Mouse (Mus musculus): Measurements from ENCODE around the gene Furin. TPM values are rescaled to one million over a fixed set of nuclear protein-coding genes. Genes with fewer than 3 reads are reported as not detected.

The Furin gene
- total and polyA plus RNA-seq, 2 experiments, result 26.5 to 152 TPM

DNA sequence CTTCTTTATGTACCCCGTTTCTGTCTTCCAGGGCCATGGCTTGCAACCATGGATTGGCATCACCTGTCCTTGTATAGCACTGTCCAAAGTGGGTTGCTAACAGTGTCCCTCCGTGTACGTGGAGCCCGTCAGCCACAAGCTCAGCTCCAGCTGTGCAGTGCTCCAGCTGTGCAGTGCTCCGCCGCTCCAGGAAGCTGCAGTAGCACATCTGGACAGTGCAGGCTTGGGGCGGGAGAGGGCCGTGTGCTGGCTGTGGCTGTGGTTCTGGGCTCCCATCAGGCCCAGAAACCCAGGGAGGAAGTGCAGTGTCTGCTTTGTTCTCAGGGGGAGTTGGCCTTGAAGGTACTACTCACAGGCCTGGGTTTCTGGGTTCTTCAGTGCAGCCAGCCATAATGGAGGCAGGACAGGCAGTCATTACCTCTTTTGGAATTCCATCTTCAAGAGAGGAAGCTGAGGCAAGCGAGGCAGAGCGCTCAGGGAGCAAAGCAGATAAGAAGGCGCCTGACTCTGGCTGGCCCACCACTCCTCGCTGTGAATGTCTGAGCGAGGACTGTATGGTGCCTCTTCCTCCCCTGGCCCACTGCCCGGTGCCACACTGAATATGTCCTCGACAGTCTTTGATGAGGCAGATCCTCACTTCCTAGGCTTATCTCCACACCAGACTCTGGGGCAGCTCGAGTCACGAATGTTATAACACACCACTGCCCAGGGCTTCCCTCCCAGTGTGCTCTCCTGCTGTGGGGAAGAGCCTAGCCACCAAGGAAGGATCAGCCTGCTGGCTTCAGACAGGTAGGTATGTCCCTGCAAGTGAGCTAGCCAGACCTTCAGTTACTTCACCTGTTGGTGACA lies 39.4 kb upstream of the Furin start:
- DNase-seq (ENCODE audit: extremely low read depth, low read depth, low spot score), result no peak
- H3K9ac ChIP-seq (ENCODE audit: low read depth, low read length), result no peak overlapping the region

DNA sequence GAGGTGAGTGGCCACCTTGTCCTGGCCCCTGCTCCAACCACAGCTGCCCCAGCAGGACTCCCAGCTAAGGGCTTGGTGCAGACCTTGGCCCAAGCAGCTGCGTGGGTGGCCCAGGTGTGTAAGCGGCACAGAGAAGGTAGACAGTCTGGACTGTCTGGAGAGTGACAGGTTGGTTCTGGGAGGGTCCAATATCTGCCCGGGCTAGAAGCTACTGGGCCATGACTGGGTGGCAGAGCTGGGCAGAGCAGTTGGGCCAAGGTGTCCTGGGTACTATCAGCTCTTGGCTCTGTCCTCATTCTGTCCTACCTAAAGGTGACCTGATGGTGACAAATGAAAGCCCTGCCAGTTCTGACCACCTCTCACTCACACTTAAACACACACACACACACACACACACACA lies 37.9 kb upstream of the Furin start:
- H3K36me3 ChIP-seq (ENCODE audit: control insufficient read depth, insufficient read depth, low read length), result no peaks in the 10 kb centered on the region
- 91% methylated on average over 3 of the region's 3 CpGs for WGBS
- no peak for DNase-seq (ENCODE audit: extremely low read depth, low read depth, low spot score)
- H3K4me3 ChIP-seq (ENCODE audit: insufficient read depth, low read depth, low read length), result no peak overlapping the region
- peaks cover 18% of the 10 kb centered on the region for H3K4me1 ChIP-seq (ENCODE audit: control insufficient read depth, insufficient read depth, low read length)
- no peak overlapping the region for H3K9ac ChIP-seq (ENCODE audit: low read depth, low read length)
- no peaks in the 10 kb centered on the region for H3K79me2 ChIP-seq (ENCODE audit: control insufficient read depth, insufficient read depth, low read length)
- no peaks in the 10 kb centered on the region for H3K27me3 ChIP-seq (ENCODE audit: control insufficient read depth, insufficient read depth, low read length)
- no peak overlapping the region for H3K27ac ChIP-seq (replicated peaks; ENCODE audit: insufficient read depth, low read depth, low read length)
- no peak for TF ChIP-seq CTCF (IDR thresholded peaks at IDR 0.05; ENCODE audit: low read depth, low read length)
- TF ChIP-seq POLR2A (IDR thresholded peaks at IDR 0.05; ENCODE audit: extremely low read depth, insufficient read depth, low read length), result no peak

More for the DNA sequence above, 39.4 kb upstream of the Furin start:
- Histone ChIP-seq H3K79me2 (ENCODE audit: control insufficient read depth, insufficient read depth, low read length) (no peaks in the 10 kb centered on the region), H3K4me3 (ENCODE audit: insufficient read depth, low read depth, low read length) (no peak overlapping the region), H3K27ac (replicated peaks; ENCODE audit: insufficient read depth, low read depth, low read length) (no peak overlapping the region), H3K27me3 (ENCODE audit: control insufficient read depth, insufficient read depth, low read length) (no peaks in the 10 kb centered on the region), H3K36me3 (ENCODE audit: control insufficient read depth, insufficient read depth, low read length) (no peaks in the 10 kb centered on the region), H3K4me1 (ENCODE audit: control insufficient read depth, insufficient read depth, low read length) (peaks cover 16% of the 10 kb centered on the region)
- whole genome bisulfite sequencing, result 72% methylated on average over 17 of the region's 17 CpGs
- TF ChIP-seq POLR2A (IDR thresholded peaks at IDR 0.05; ENCODE audit: extremely low read depth, insufficient read depth, low read length) (no peak), CTCF (IDR thresholded peaks at IDR 0.05; ENCODE audit: low read depth, low read length) (no peak)

DNA sequence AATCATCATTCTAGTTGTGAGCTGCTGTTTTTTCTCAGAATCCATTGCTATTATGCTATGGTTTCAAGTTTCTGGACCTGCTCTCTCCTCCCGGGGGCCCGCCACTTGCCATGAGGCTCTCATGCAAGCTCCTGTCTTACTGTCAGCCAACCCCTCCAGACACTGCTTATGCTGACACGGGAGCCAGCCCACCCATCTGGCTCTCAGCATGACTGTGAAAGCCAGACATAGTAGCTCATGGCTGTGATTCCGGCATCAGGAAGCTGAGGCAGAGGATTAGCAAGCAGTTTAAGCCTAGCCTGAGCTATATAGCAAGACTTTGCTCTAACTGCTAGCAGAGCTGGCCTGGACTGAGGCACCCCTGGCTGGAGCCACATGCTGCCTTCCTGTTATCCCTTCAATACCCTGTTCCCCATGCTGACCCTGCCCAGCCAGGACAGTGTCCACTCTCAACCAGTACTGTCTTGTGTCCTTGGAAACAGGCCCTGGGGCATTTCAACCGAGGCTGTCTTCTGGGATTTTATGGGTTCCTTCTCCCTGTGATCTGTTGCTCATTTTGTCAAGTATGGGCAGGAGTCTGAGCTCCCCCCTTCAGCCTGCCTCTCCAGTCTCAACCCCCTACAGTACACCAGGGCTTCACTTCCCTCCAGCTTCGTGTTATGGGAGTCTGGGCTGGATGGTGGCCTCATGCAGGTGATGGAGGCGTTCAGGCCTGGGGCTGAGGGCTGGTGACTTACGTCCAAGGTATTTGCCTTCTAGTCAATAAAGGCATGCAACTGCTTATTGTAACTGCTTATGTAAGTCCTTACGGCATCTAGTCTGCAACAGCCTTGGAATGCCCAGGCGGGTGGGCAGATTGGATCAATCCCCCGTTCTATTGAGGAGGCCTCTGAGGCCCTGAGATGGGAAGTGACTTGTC lies 37.0 kb upstream of the Furin start:
- no peak for TF ChIP-seq CTCF (IDR thresholded peaks at IDR 0.05; ENCODE audit: low read depth, low read length)
- TF ChIP-seq POLR2A (IDR thresholded peaks at IDR 0.05; ENCODE audit: extremely low read depth, insufficient read depth, low read length), result no peak
- Histone ChIP-seq H3K4me1 (ENCODE audit: control insufficient read depth, insufficient read depth, low read length) (peaks cover 18% of the 10 kb centered on the region), H3K79me2 (ENCODE audit: control insufficient read depth, insufficient read depth, low read length) (no peaks in the 10 kb centered on the region), H3K9ac (ENCODE audit: low read depth, low read length) (no peak overlapping the region), H3K27me3 (ENCODE audit: control insufficient read depth, insufficient read depth, low read length) (no peaks in the 10 kb centered on the region), H3K27ac (replicated peaks; ENCODE audit: insufficient read depth, low read depth, low read length) (no peak overlapping the region), H3K36me3 (ENCODE audit: control insufficient read depth, insufficient read depth, low read length) (no peaks in the 10 kb centered on the region), H3K4me3 (ENCODE audit: insufficient read depth, low read depth, low read length) (no peak overlapping the region)
- no peak for DNase-seq (ENCODE audit: extremely low read depth, low read depth, low spot score)
- WGBS, result 94% methylated on average over 11 of the region's 11 CpGs

DNA sequence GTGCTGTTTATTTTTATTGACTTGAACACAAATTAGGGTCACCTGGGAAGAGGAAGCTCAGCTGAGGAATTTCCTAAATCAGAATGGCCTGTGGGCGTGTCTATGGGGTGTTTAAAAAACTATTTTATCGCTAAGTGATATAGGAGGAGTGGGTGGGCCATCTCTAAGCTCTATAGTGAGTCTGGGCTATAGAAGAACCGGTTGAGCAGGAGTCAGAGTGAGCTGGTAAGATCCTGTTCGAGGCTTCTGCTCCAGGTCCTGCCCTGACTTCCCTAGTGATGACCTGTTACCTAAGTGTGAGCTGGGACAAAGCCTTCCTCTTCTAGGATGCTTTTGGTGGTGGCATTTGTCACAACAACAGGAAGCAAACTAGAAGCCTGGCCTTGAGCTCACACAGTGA lies 35.4 kb upstream of the Furin start:
- no peaks in the 10 kb centered on the region for H3K79me2 ChIP-seq (ENCODE audit: control insufficient read depth, insufficient read depth, low read length)
- no peaks in the 10 kb centered on the region for H3K36me3 ChIP-seq (ENCODE audit: control insufficient read depth, insufficient read depth, low read length)
- H3K4me1 ChIP-seq (ENCODE audit: control insufficient read depth, insufficient read depth, low read length), result peaks cover 13% of the 10 kb centered on the region; the same call in 1 of the 2 replicates
- H3K4me3 ChIP-seq (ENCODE audit: insufficient read depth, low read depth, low read length), result no peak overlapping the region
- H3K9ac ChIP-seq (ENCODE audit: low read depth, low read length), result no peak overlapping the region
- WGBS, result 78% methylated on average over 4 of the region's 4 CpGs
- H3K27ac ChIP-seq (replicated peaks; ENCODE audit: insufficient read depth, low read depth, low read length), result no peak overlapping the region
- TF ChIP-seq POLR2A (IDR thresholded peaks at IDR 0.05; ENCODE audit: extremely low read depth, insufficient read depth, low read length), result no peak
- TF ChIP-seq CTCF (IDR thresholded peaks at IDR 0.05; ENCODE audit: low read depth, low read length), result no peak
- no peaks in the 10 kb centered on the region for H3K27me3 ChIP-seq (ENCODE audit: control insufficient read depth, insufficient read depth, low read length)
- DNase-seq (ENCODE audit: extremely low read depth, low read depth, low spot score), result no peak

DNA sequence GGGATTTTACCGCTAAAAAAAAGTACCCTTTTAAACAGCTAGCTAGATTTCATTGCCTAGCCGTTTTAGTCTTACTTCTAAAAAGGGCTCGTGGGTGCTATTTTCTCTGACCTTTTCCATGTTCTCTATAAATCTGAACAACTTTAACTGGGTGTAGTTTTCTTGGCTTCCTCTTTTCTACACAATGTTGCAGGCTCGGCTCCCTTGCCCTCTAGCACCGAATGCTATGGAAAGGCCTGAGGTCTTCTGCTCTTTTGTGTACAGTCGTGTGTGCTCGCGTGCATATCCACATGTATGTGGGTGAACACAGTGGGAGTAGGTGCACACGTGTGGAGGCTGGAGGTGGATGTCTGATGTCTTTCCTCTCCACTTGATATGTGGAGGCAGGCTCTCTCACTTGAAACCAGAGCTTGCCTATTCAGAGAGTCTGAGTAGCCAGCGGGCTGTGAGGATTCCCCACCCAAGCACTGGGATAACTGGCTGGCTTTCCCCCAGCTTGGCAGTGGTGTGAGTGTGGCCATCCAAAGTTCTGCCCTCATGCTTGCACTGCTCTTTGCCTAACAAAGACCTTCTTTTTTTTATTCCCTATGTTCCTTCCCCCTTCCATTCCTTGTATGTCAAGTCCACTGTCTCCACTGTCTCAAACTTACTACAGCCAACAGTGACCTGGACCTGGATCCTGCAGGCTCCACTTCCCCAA lies 34.7 kb upstream of the Furin start:
- Histone ChIP-seq H3K79me2 (ENCODE audit: control insufficient read depth, insufficient read depth, low read length) (no peaks in the 10 kb centered on the region), H3K27ac (replicated peaks; ENCODE audit: insufficient read depth, low read depth, low read length) (no peak overlapping the region), H3K4me1 (ENCODE audit: control insufficient read depth, insufficient read depth, low read length) (peaks cover 9% of the 10 kb centered on the region; the same call in 1 of the 2 replicates), H3K9ac (ENCODE audit: low read depth, low read length) (no peak overlapping the region), H3K36me3 (ENCODE audit: control insufficient read depth, insufficient read depth, low read length) (no peaks in the 10 kb centered on the region), H3K4me3 (ENCODE audit: insufficient read depth, low read depth, low read length) (no peak overlapping the region), H3K27me3 (ENCODE audit: control insufficient read depth, insufficient read depth, low read length) (no peaks in the 10 kb centered on the region)
- TF ChIP-seq CTCF (IDR thresholded peaks at IDR 0.05; ENCODE audit: low read depth, low read length) (no peak), POLR2A (IDR thresholded peaks at IDR 0.05; ENCODE audit: extremely low read depth, insufficient read depth, low read length) (no peak)
- WGBS, result 81% methylated on average over 10 of the region's 10 CpGs
- peak; percentile 50 for DNase-seq (ENCODE audit: extremely low read depth, low read depth, low spot score)

All from liver, adult 2 months (tissue).